Mouse (Mus musculus): ENCODE results near the gene Bsph1.
"Not testable (repeated sequence)": the region's sequence is repeated elsewhere in the genome, so short reads cannot be mapped to it uniquely, and the experiment has no call there.

Bsph1 gene

GRCm38 (mm10) chr7:13450541-13450940, at the start of gene Bsph1:
Gene Bsph1, plus strand, starts transcription at chr7:13450841.
- DNase-seq: not testable (repeated sequence)

DNA sequence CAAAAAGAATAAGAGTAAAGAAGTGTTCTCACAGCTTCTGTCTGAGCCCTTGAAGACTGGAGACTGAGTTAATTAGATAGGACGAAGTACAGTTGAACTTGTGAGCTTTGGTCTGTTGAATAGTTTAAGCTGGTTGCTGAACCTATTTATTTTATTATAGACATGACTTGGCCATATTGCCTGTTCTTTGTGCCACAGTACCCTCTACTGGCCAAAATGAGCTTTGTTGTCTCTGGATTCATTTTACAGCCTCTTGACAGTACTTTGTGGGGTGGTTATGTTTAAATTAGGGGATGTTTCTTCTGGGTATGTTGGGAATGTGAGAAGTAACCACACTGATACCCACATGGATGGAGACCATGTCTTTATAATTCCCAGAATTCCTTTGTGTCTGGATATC, 60.9 kb downstream of the Bsph1 start:
- peak; percentile 26 for DNase-seq

All from thymus, postnatal 25 days (tissue).